Mouse (Mus musculus) limb, embryonic 12.5 days (tissue): ENCODE results near the gene Sirt2. TPM values are rescaled to one million over a fixed set of nuclear protein-coding genes. Genes with fewer than 3 reads are reported as not detected.

Experiments used
- ATAC-seq: fragments of 200-750 bp; cut with Nextera tagmentation; 2 replicates; pipeline ENCODE4 v1.8.0; 2017; ENCODE audit warnings: low read depth, moderate TSS enrichment; ENCODE audit not compliant: insufficient number of reproducible peaks, insufficient read depth, low FRiP score, low TSS enrichment
- H3K27ac ChIP-seq: fragments of 300-500 bp; sonication (generic); 2 replicates; pipeline ENCODE4 v1.5.1; 2016; ENCODE audit warnings: mild to moderate bottlenecking, moderate library complexity
- H3K27me3 ChIP-seq: fragments of 300-500 bp; sonication (generic); 2 replicates; pipeline ENCODE4 v1.6.1; 2016; ENCODE audit warnings: mild to moderate bottlenecking, moderate library complexity
- H3K36me3 ChIP-seq: fragments of 300-500 bp; sonication (generic); 2 replicates; pipeline ENCODE4 v1.6.1; 2016; ENCODE audit warnings: mild to moderate bottlenecking, moderate library complexity
- H3K4me1 ChIP-seq: fragments of 300-500 bp; sonication (generic); replicated peaks from 2 replicates; pipeline ENCODE4 v1.6.1; 2016
- H3K4me2 ChIP-seq: fragments of 300-500 bp; sonication (generic); 2 replicates; pipeline ENCODE4 v1.6.1; 2016; ENCODE audit warnings: mild to moderate bottlenecking, moderate library complexity
- H3K4me3 ChIP-seq: fragments of 300-500 bp; sonication (generic); replicated peaks from 2 replicates; pipeline ENCODE4 v1.5.1; 2016; ENCODE audit warnings: mild to moderate bottlenecking
- H3K9ac ChIP-seq: fragments of 300-500 bp; sonication (generic); replicated peaks from 2 replicates; pipeline ENCODE4 v1.6.1; 2016; ENCODE audit warnings: mild to moderate bottlenecking, moderate library complexity
- H3K9me3 ChIP-seq: fragments of 300-500 bp; sonication (generic); 2 replicates; pipeline ENCODE4 v1.6.1; 2016; ENCODE audit warnings: mild to moderate bottlenecking, moderate library complexity
- WGBS: fragments of 180-500 bp; shearing (Covaris S2); methylation state at CpG from one replicate; pipeline ENCODE4 v1.1.7; 2016; 5-methylcytosine and 5-hydroxymethylcytosine counted together
- polyA plus RNA-seq: library from polyadenylated mRNA; unstranded; fragments of >200 nt; fragmentation: Nextera tagmentation; extraction: Ambion mirVana; gene quantifications from 2 replicates; pipeline ENCODE4 v1.2.1, GENCODE M21; 2016

Sirt2 gene
- polyA plus RNA-seq, 1 experiment from 2014 or later: 70.8 TPM

DNA sequence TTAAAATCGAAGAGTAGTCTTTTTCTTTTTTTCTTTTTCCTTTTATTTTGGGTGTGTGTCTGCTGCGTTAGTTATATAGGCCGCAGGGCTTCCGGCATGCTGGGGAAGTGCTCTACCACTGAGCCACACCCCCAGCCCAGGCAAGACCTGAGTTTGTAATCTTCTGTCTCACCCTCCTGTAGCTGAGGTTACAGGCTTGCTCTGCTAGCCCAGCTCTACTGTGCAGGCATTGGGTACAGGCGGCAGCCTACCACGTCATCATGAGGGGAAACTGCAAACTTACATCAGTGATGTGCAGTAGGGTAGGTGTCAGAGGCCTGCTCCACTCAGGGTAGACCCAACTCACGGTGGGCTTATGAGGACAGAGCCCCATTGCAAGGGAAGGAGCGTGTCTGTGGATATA, 14.7 kb downstream of the Sirt2 start:
- no peak overlapping the region for H3K27ac ChIP-seq
- H3K4me3 ChIP-seq: no peak overlapping the region
- WGBS: 91% methylated on average over 8 of the region's 8 CpGs
- peaks cover 4% of the 10 kb centered on the region for H3K4me1 ChIP-seq
- H3K4me2 ChIP-seq: no peak overlapping the region
- H3K36me3 ChIP-seq: peaks cover 63% of the 10 kb centered on the region
- ATAC-seq: no peak
- H3K9ac ChIP-seq: no peak overlapping the region
- no peaks in the 10 kb centered on the region for H3K27me3 ChIP-seq
- no peaks in the 10 kb centered on the region for H3K9me3 ChIP-seq

GRCm38 (mm10) chr7:28785161-28785560, 18.6 kb downstream of the Sirt2 start:
- H3K9ac ChIP-seq: no peak overlapping the region
- no peaks in the 10 kb centered on the region for H3K27me3 ChIP-seq
- 67% methylated on average over 5 of the region's 5 CpGs for WGBS
- no peaks in the 10 kb centered on the region for H3K9me3 ChIP-seq
- H3K4me1 ChIP-seq: peaks cover 18% of the 10 kb centered on the region
- no peak overlapping the region for H3K27ac ChIP-seq
- ATAC-seq: no peak
- H3K4me2 ChIP-seq: no peak overlapping the region
- H3K36me3 ChIP-seq: peaks cover 62% of the 10 kb centered on the region
- no peak overlapping the region for H3K4me3 ChIP-seq

DNA sequence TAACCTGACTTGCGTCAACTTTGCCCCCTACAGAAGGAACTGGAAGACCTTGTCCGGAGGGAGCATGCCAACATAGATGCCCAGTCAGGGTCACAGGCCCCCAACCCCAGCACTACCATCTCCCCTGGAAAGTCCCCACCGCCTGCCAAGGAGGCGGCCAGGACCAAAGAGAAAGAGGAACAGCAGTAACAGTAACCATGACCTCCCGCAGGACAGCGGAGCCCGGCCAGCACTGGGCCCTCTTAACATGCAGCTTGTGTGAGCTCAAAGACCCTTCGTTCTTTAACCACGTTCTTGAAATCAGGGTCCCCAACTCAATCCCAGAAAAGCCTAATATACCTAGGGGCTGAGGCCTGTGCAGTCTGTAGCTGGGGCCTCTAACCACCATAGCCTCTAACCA, 21.3 kb downstream of the Sirt2 start:
- Histone ChIP-seq H3K4me1 (peaks cover 30% of the 10 kb centered on the region), H3K27me3 (no peaks in the 10 kb centered on the region), H3K4me3 (no peak overlapping the region), H3K9ac (no peak overlapping the region), H3K9me3 (no peaks in the 10 kb centered on the region), H3K27ac (no peak overlapping the region), H3K36me3 (peaks cover 53% of the 10 kb centered on the region), H3K4me2 (no peak overlapping the region)
- no peak for ATAC-seq
- WGBS: 93% methylated on average over 9 of the region's 9 CpGs

DNA sequence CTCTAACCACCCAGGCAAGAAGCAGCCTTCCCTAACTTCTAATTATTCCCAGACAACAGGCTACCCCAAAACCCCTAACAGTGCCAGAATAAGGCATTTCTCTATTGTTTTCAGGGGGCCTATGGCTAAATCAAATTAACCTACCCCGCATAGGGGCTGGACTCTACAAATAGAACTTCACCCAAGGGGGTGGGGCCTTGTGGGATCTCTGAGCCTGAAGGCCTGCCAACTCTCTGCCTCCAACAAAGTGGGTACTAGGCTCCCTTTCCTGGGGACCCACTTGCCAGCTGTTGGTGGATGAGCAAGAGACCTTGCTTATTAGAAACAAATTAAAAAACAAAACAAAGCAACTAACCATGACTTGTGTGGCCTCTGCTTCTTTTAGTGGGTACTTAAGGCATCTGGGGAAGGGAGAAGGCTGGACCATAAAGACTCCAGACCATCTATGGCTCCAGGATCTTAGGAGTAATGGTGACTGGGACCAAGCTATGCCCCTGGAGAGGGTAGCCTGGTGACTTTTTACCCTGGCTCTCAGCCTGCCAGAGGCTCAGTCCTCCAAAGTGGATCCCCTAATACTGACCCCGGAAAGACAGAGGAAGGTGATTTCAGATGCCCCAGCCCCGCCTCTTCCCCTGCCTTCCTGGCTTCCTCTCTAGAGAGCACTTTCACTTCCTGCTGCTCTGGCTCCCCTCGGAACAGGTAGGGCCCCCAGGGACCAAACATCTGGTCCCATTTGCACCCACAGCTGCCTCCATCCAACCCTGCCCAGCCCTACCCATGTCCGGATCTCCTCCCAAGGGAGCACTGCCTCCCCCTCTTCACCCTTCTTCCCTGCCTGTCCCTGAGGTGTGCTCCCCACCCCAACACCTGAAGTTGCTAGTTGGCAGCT, 22.0 kb downstream of the Sirt2 start, which contains the start of gene Rinl:
Gene Rinl (plus strand): TSS at position 663 of the 889 bp plus-strand sequence.
- H3K9me3 ChIP-seq: no peaks in the 10 kb centered on the region
- no peak within 1 kb of the TSS for H3K4me3 ChIP-seq
- peak within 1 kb of the TSS; percentile 47 for H3K27ac ChIP-seq
- H3K9ac ChIP-seq: no peak within 1 kb of the TSS
- WGBS: 55% methylated on average over 5 of the region's 5 CpGs
- no peaks in the 10 kb centered on the region for H3K27me3 ChIP-seq
- H3K36me3 ChIP-seq: peaks cover 47% of the 10 kb centered on the region
- no peak for ATAC-seq
- peaks cover 30% of the 10 kb centered on the region for H3K4me1 ChIP-seq
- H3K4me2 ChIP-seq: no peak within 1 kb of the TSS

DNA sequence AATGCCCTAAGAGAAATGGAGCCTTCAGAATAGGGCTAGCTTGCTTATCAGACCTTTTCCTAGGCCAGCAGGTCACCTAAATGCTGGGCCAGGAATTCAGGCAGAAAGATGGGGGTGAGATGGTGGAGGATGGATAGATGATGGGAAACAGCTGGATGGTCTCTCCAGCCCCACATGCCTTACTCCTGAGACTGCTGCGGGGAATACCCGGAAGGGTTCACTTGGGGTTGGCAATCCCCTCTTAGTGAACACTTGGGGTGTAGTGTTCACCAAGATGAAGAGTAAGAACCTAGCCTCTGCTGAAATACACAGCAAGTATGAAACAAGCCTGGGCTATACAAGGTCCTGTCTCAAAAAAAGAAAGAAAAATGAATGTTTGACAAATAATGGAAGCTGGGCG, 22.7 kb downstream of the Sirt2 start:
- 61% methylated on average over 3 of the region's 3 CpGs for WGBS
- Histone ChIP-seq H3K9me3 (no peaks in the 10 kb centered on the region), H3K36me3 (peaks cover 40% of the 10 kb centered on the region), H3K27me3 (no peaks in the 10 kb centered on the region), H3K4me1 (peaks cover 30% of the 10 kb centered on the region), H3K27ac (peak overlapping the region; percentile 47), H3K9ac (no peak overlapping the region), H3K4me3 (no peak overlapping the region), H3K4me2 (no peak overlapping the region)
- no peak for ATAC-seq

DNA sequence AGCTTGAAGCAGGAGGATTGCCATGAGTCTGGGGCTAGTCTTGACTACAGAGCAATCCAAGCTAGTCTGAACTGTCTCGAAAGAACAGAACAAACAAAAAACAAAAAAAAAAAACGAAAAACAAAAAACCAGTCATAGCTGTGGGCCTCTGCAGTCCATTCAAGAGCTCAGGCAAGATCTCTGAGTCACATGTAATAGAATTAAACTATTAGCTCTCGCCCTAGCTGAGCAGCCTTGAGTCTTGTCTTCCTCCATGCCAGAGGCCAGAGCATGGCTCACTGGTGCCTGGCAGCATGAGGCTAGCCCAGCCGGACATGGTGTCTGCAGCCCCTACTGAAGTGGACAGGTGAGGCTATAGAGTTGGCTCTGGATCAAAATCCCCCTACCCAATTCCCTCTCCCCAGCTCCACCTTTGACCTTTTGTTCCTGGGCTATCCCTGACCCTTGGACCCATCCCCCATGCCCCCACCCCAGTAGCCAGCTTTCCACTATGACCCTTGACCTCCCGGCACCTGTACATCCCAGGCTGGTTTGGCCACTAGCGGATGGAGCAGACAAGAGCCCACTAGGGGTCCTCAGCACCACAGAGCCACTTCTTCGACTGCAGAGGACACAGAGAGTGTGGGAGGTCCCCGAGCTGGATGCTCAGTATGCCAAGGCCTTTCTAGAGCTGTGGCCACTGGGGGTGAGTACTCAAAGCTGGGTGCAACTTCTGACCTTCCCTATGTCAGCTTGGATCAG, 23.7 kb downstream of the Sirt2 start:
- H3K4me3 ChIP-seq: no peak overlapping the region
- H3K4me1 ChIP-seq: peaks cover 30% of the 10 kb centered on the region
- H3K9ac ChIP-seq: no peak overlapping the region
- no peaks in the 10 kb centered on the region for H3K27me3 ChIP-seq
- H3K36me3 ChIP-seq: peaks cover 31% of the 10 kb centered on the region
- no peaks in the 10 kb centered on the region for H3K9me3 ChIP-seq
- WGBS: 57% methylated on average over 8 of the region's 8 CpGs
- peak overlapping the region; percentile 47 for H3K27ac ChIP-seq
- 0 out of 2 replicates have a peak, but pooled peaks have one; percentile 12 for ATAC-seq
- no peak overlapping the region for H3K4me2 ChIP-seq

GRCm38 (mm10) chr7:28791706-28792105, 25.2 kb downstream of the Sirt2 start:
- no peak for ATAC-seq
- H3K36me3 ChIP-seq: peaks cover 16% of the 10 kb centered on the region
- no peak overlapping the region for H3K9ac ChIP-seq
- H3K9me3 ChIP-seq: no peaks in the 10 kb centered on the region
- H3K27me3 ChIP-seq: no peaks in the 10 kb centered on the region
- H3K4me1 ChIP-seq: peaks cover 33% of the 10 kb centered on the region
- peak overlapping the region; percentile 59; the same call in 1 of the 2 replicates for H3K27ac ChIP-seq
- no peak overlapping the region for H3K4me3 ChIP-seq
- no peak overlapping the region for H3K4me2 ChIP-seq

DNA sequence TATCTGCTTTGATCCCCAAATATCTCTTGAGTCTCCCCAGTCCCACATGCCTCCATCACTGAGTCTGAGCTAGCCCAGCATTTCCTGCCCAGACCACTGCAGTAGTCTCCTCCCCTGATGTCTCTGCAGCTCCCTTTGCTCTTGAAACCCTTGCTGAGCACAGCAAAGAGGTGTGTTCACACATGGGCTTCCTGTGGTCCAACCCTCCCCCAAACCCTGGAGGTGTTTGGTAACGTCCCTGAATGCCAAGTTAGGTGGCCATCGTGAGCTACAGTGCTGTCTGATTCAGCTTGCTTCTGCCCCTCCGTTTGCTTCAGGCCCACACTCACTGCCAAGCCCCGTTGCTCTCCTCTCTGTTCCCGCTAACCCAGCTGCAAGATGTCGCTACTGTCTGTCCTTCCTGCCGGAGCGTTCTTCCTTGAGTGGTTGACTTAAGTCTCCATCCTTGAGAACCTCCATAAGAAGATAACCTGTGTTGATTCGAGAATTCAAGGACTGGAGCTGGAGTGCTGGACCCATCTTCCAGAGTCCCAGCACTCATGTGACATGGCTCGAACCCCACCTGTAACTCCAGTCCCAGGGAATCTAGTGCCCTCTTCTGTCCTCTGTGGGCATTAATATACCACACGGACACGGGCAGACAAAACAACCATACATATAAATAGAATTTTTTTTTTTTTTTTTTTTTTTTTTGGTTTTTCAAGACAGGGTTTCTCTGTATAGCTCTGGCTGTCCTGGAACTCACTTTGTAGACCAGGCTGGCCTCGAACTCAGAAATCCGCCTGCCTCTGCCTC, 26.1 kb downstream of the Sirt2 start:
- no peak overlapping the region for H3K4me3 ChIP-seq
- H3K36me3 ChIP-seq: peaks cover 8% of the 10 kb centered on the region
- WGBS: 76% methylated on average over 14 of the region's 14 CpGs
- peaks cover 37% of the 10 kb centered on the region for H3K4me1 ChIP-seq
- H3K27me3 ChIP-seq: no peaks in the 10 kb centered on the region
- H3K9me3 ChIP-seq: no peaks in the 10 kb centered on the region
- ATAC-seq: no peak
- H3K4me2 ChIP-seq: no peak overlapping the region
- peak overlapping the region; percentile 59 for H3K27ac ChIP-seq
- no peak overlapping the region for H3K9ac ChIP-seq

GRCm38 (mm10) chr7:28793834-28794233, 27.3 kb downstream of the Sirt2 start:
- H3K27ac ChIP-seq: no peak overlapping the region
- ATAC-seq: no peak
- H3K9ac ChIP-seq: no peak overlapping the region
- no peaks in the 10 kb centered on the region for H3K9me3 ChIP-seq
- no peak overlapping the region for H3K4me2 ChIP-seq
- H3K4me3 ChIP-seq: no peak overlapping the region
- no peaks in the 10 kb centered on the region for H3K27me3 ChIP-seq
- WGBS: 50% methylated on average over 2 of the region's 2 CpGs
- H3K4me1 ChIP-seq: peaks cover 35% of the 10 kb centered on the region
- no peaks in the 10 kb centered on the region for H3K36me3 ChIP-seq

DNA sequence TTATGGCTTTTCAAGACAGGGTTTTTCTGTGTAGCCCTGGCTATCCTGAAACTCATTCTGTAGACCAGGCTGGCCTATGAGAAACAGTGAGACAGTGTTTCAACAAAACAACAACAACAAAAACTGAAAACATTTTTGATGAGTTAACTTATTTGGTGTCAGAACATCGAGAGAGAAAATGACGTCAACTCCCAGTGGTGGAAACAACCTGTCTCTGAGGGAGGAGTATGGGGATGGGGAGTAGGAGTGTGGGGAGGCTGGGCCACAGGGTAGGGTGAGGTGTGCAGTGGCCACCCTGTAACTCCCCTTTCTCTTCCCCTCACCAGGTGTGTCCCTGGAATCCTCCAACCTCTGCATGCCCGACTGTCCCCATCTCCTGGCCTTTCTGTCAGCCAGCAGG, 28.0 kb downstream of the Sirt2 start:
- Histone ChIP-seq H3K27me3 (no peaks in the 10 kb centered on the region), H3K9me3 (no peaks in the 10 kb centered on the region), H3K9ac (no peak overlapping the region), H3K4me1 (peaks cover 29% of the 10 kb centered on the region), H3K4me3 (no peak overlapping the region), H3K27ac (no peak overlapping the region), H3K4me2 (no peak overlapping the region), H3K36me3 (no peaks in the 10 kb centered on the region)
- 73% methylated on average over 3 of the region's 3 CpGs for WGBS
- ATAC-seq: no peak

DNA sequence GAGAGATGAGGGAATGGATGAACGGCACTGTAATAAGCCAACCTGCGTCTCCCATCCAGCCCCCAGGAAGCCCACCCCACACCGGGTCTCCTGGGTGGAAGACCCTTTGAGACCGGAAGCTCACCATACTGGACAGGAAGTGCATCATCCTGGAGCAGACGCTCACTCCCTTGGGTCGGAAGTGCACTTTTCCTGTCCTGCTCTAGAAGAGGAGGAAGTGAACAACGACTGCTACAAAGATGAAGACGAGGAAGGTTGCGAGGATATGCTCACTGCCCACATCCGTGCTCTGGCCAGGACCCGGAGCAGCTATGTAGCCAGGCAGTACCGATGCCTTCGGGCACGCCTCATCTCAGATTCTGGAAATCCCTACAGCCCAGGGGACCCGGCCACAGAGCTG, 29.3 kb downstream of the Sirt2 start:
- H3K4me3 ChIP-seq: no peak overlapping the region
- no peak overlapping the region for H3K27ac ChIP-seq
- H3K4me2 ChIP-seq: peak overlapping the region; percentile 50; the same call in 1 of the 2 replicates
- whole genome bisulfite sequencing: 85% methylated on average over 15 of the region's 15 CpGs
- no peaks in the 10 kb centered on the region for H3K36me3 ChIP-seq
- peaks cover 17% of the 10 kb centered on the region for H3K4me1 ChIP-seq
- no peaks in the 10 kb centered on the region for H3K27me3 ChIP-seq
- no peaks in the 10 kb centered on the region for H3K9me3 ChIP-seq
- no peak overlapping the region for H3K9ac ChIP-seq
- ATAC-seq: no peak
